Mouse (Mus musculus) spleen, adult 2 months (tissue): ENCODE measurements around the gene Gpr25. TPM values are rescaled to one million over a fixed set of nuclear protein-coding genes. Genes with fewer than 3 reads are reported as not detected.

Experiments
- DNase-seq, 2 experiments: peaks; one replicate each; pipeline versions ENCODE4 v3.0.0 to v3.0.0-alpha.2; 2012 to 2021; ENCODE audit warnings: low spot score in 2 of 2, low read depth in 1 of 2
- H3K27ac ChIP-seq: fragments of 200-500 bp; 2 replicates; pipeline ENCODE4 v1.5.1; 2012; ENCODE audit warnings: low read length, inconsistent platforms; ENCODE audit not compliant: insufficient read depth
- H3K27me3 ChIP-seq: fragments of 200-500 bp; 2 replicates; pipeline ENCODE4 v1.6.1; 2012; ENCODE audit warnings: mild to moderate bottlenecking, moderate library complexity, low read length, inconsistent platforms; ENCODE audit not compliant: control insufficient read depth, insufficient read depth
- H3K36me3 ChIP-seq: fragments of 200-500 bp; 2 replicates; pipeline ENCODE4 v1.6.1; 2012; ENCODE audit warnings: mild to moderate bottlenecking, low read length, inconsistent platforms; ENCODE audit not compliant: control insufficient read depth, insufficient read depth
- H3K4me1 ChIP-seq: fragments of 200-500 bp; 2 replicates; pipeline ENCODE4 v1.6.1; 2011; ENCODE audit warnings: inconsistent platforms; ENCODE audit not compliant: control insufficient read depth, insufficient read depth, insufficient read length
- H3K4me3 ChIP-seq: fragments of 200-500 bp; 2 replicates; pipeline ENCODE4 v1.5.1; 2011; ENCODE audit warnings: mild to moderate bottlenecking, inconsistent platforms; ENCODE audit not compliant: insufficient read depth, insufficient read length; ENCODE audit errors: extremely low read depth
- CTCF ChIP-seq: fragments of 200-500 bp; IDR thresholded peaks from 2 replicates; pipeline ENCODE4 v1.5.1; 2011; ENCODE audit warnings: mild to moderate bottlenecking, inconsistent platforms; ENCODE audit not compliant: insufficient read depth, insufficient read length, insufficient replicate concordance; ENCODE audit errors: extremely low read depth
- POLR2A ChIP-seq: fragments of 200-500 bp; IDR thresholded peaks from 2 replicates; pipeline ENCODE4 v1.6.1; 2011; ENCODE audit warnings: low read depth, low read length, inconsistent platforms
- WGBS: fragments of 180-500 bp; shearing (Covaris S2); methylation state at CpG from one replicate; pipeline ENCODE4 v1.1.7; 2018; 5-methylcytosine and 5-hydroxymethylcytosine counted together
- polyA plus RNA-seq: library from polyadenylated mRNA; depleted of rRNA; stranded (reverse); fragments of >200 nt; gene quantifications from 2 replicates; pipeline ENCODE4 v1.2.3, GENCODE M21; 2012

Gpr25 gene
- polyA plus RNA-seq, 1 experiment = 3.1 TPM

GRCm38 (mm10) chr1:136254503-136255065 is 6.1 kb downstream of the Gpr25 start:
- no peak for DNase-seq
- WGBS = 55% methylated on average over 10 of the region's 10 CpGs
- Histone ChIP-seq H3K4me1 (peaks cover 7% of the 10 kb centered on the region), H3K36me3 (no peaks in the 10 kb centered on the region), H3K27ac (no peak overlapping the region), H3K27me3 (peaks cover under 1% of the 10 kb centered on the region; the same call in 1 of the 2 replicates), H3K4me3 (no peak overlapping the region)
- TF ChIP-seq CTCF (no peak), POLR2A (no peak)

- TF ChIP-seq POLR2A = no peak
- no peak for TF ChIP-seq CTCF
- DNase-seq = peak in 1 of 2 experiments; percentile 18
- Histone ChIP-seq H3K4me1 (peaks cover 8% of the 10 kb centered on the region; the same call in 1 of the 2 replicates), H3K27ac (no peak overlapping the region), H3K27me3 (no peaks in the 10 kb centered on the region), H3K36me3 (no peaks in the 10 kb centered on the region), H3K4me3 (no peak overlapping the region)
- WGBS = 3% methylated on average over 2 of the region's 2 CpGs
Observed at GRCm38 (mm10) chr1:136253472-136253871, 7.2 kb downstream of the Gpr25 start.

- Histone ChIP-seq H3K4me3 (no peak overlapping the region), H3K4me1 (peaks cover 12% of the 10 kb centered on the region; the same call in 1 of the 2 replicates), H3K27me3 (no peaks in the 10 kb centered on the region), H3K27ac (no peak overlapping the region), H3K36me3 (no peaks in the 10 kb centered on the region)
- TF ChIP-seq POLR2A (no peak), CTCF (no peak)
- 7% methylated on average over 5 of the region's 5 CpGs for WGBS
- no peak for DNase-seq
Observed at GRCm38 (mm10) chr1:136249662-136250061, 11.0 kb downstream of the Gpr25 start.

GRCm38 (mm10) chr1:136247393-136247792 is 13.3 kb downstream of the Gpr25 start:
- H3K27ac ChIP-seq = no peak overlapping the region
- 38% methylated on average over 5 of the region's 5 CpGs for WGBS
- H3K27me3 ChIP-seq = no peaks in the 10 kb centered on the region
- no peaks in the 10 kb centered on the region for H3K36me3 ChIP-seq
- no peak for TF ChIP-seq POLR2A
- TF ChIP-seq CTCF = no peak
- DNase-seq = no peak
- H3K4me3 ChIP-seq = no peak overlapping the region
- peaks cover 6% of the 10 kb centered on the region; the same call in 1 of the 2 replicates for H3K4me1 ChIP-seq

- no peaks in the 10 kb centered on the region for H3K36me3 ChIP-seq
- no peak overlapping the region for H3K27ac ChIP-seq
- no peak overlapping the region for H3K4me3 ChIP-seq
- no peaks in the 10 kb centered on the region for H3K27me3 ChIP-seq
- DNase-seq = no peak
- no peak for TF ChIP-seq CTCF
- no peak for TF ChIP-seq POLR2A
- WGBS = 60% methylated on average over 5 of the region's 5 CpGs
- peaks cover 6% of the 10 kb centered on the region; the same call in 1 of the 2 replicates for H3K4me1 ChIP-seq
Observed at GRCm38 (mm10) chr1:136244469-136244868, 16.2 kb downstream of the Gpr25 start.

- TF ChIP-seq POLR2A = no peak
- TF ChIP-seq CTCF = no peak
- 90% methylated on average over 7 of the region's 7 CpGs for WGBS
- H3K4me3 ChIP-seq = no peak overlapping the region
Observed at GRCm38 (mm10) chr1:136241801-136242200, 18.9 kb downstream of the Gpr25 start.

GRCm38 (mm10) chr1:136238495-136238894 is 22.2 kb downstream of the Gpr25 start:
- peaks cover 5% of the 10 kb centered on the region; the same call in 1 of the 2 replicates for H3K27me3 ChIP-seq
- WGBS = 77% methylated on average over 4 of the region's 4 CpGs
- H3K4me3 ChIP-seq = no peak overlapping the region
- no peak for DNase-seq
- no peak overlapping the region for H3K27ac ChIP-seq
- no peak for TF ChIP-seq POLR2A
- H3K4me1 ChIP-seq = no peaks in the 10 kb centered on the region; the same call in 1 of the 2 replicates
- no peaks in the 10 kb centered on the region for H3K36me3 ChIP-seq

More at GRCm38 (mm10) chr1:136241801-136242200, 18.9 kb downstream of the Gpr25 start:
- no peaks in the 10 kb centered on the region for H3K27me3 ChIP-seq
- no peaks in the 10 kb centered on the region for H3K36me3 ChIP-seq
- H3K4me1 ChIP-seq = no peaks in the 10 kb centered on the region
- no peak for DNase-seq
- H3K27ac ChIP-seq = no peak overlapping the region
